Mouse (Mus musculus) spleen, adult 12 weeks (tissue): ENCODE data around the gene Capn7.

ENCODE experiments used
- DNase-seq: peaks from one replicate; pipeline ENCODE4 v3.0.0; 2022; ENCODE audit warnings: low spot score

The Capn7 gene

GRCm38 (mm10) chr14:31365350-31365749, 28.9 kb downstream of the Capn7 start:
- DNase-seq, result peak; percentile 35

GRCm38 (mm10) chr14:31367951-31368350, 31.5 kb downstream of the Capn7 start:
- no peak for DNase-seq

GRCm38 (mm10) chr14:31369377-31369776, 32.9 kb downstream of the Capn7 start:
- no peak for DNase-seq

GRCm38 (mm10) chr14:31374390-31374789, 38.0 kb downstream of the Capn7 start:
- no peak for DNase-seq

GRCm38 (mm10) chr14:31376331-31376730, 39.9 kb downstream of the Capn7 start:
- no peak for DNase-seq

- no peak for DNase-seq
Observed at GRCm38 (mm10) chr14:31382276-31382675, 45.8 kb downstream of the Capn7 start.

GRCm38 (mm10) chr14:31383470-31384050, 47.1 kb downstream of the Capn7 start:
- no peak for DNase-seq

- DNase-seq, result no peak
Observed at GRCm38 (mm10) chr14:31384366-31385323, 48.2 kb downstream of the Capn7 start.

GRCm38 (mm10) chr14:31385406-31385805, 49.0 kb downstream of the Capn7 start:
- DNase-seq, result no peak

- peak; percentile 42 for DNase-seq
Observed at GRCm38 (mm10) chr14:31385977-31386697, 49.7 kb downstream of the Capn7 start.

GRCm38 (mm10) chr14:31387301-31387981, 51.0 kb downstream of the Capn7 start:
- DNase-seq, result no peak

- DNase-seq, result no peak
Observed at GRCm38 (mm10) chr14:31388086-31388872, 51.8 kb downstream of the Capn7 start.

GRCm38 (mm10) chr14:31389421-31390147, 53.1 kb downstream of the Capn7 start:
- DNase-seq, result no peak

GRCm38 (mm10) chr14:31392300-31392699, 55.9 kb downstream of the Capn7 start:
- no peak for DNase-seq

GRCm38 (mm10) chr14:31392873-31393545, 56.6 kb downstream of the Capn7 start:
- no peak for DNase-seq

- no peak for DNase-seq
Observed at GRCm38 (mm10) chr14:31393546-31393890, 57.1 kb downstream of the Capn7 start.

GRCm38 (mm10) chr14:31393936-31394630, 57.6 kb downstream of the Capn7 start:
- no peak for DNase-seq

- DNase-seq, result no peak
Observed at GRCm38 (mm10) chr14:31394822-31395532, 58.5 kb downstream of the Capn7 start.
